Mouse (Mus musculus) midbrain, postnatal 0 days (tissue): Measurements from ENCODE around the gene Mfsd4a. TPM values are rescaled to one million over a fixed set of nuclear protein-coding genes. Genes with fewer than 3 reads are reported as not detected.

Experiments
- ATAC-seq: fragments of 200-750 bp; cut with Nextera tagmentation; 2 replicates; pipeline ENCODE4 v1.8.0; 2017; ENCODE audit warnings: moderate number of reproducible peaks, mild to moderate bottlenecking, moderate TSS enrichment, moderate library complexity; ENCODE audit not compliant: low FRiP score
- DNase-seq: peaks from one replicate; pipeline ENCODE4 v3.0.0-alpha.2; 2015; ENCODE audit warnings: low spot score
- H3K27ac ChIP-seq: fragments of 300-500 bp; sonication (generic); 2 replicates; pipeline ENCODE4 v1.5.1; 2014; ENCODE audit warnings: low read depth, mild to moderate bottlenecking, low read length, mixed read lengths
- H3K27me3 ChIP-seq: fragments of 300-500 bp; sonication (generic); 2 replicates; pipeline ENCODE4 v1.6.1; 2014; ENCODE audit warnings: low read length, control low read depth, mixed read lengths; ENCODE audit not compliant: insufficient read depth
- H3K36me3 ChIP-seq: fragments of 300-500 bp; sonication (generic); 2 replicates; pipeline ENCODE4 v1.6.1; 2014; ENCODE audit warnings: low read length, control low read depth, mixed read lengths; ENCODE audit not compliant: insufficient read depth
- H3K4me1 ChIP-seq: fragments of 300-500 bp; sonication (generic); 2 replicates; pipeline ENCODE4 v1.6.1; 2014; ENCODE audit warnings: mild to moderate bottlenecking, control low read depth, antibody characterized with exemption, low read length, mixed read lengths; ENCODE audit not compliant: insufficient read depth
- H3K4me2 ChIP-seq: fragments of 300-500 bp; sonication (generic); 2 replicates; pipeline ENCODE4 v1.6.1; 2014; ENCODE audit warnings: low read depth, mild to moderate bottlenecking, low read length, mixed read lengths; ENCODE audit not compliant: poor library complexity, severe bottlenecking
- H3K4me3 ChIP-seq: fragments of 300-500 bp; sonication (generic); 2 replicates; pipeline ENCODE4 v1.5.1; 2014; ENCODE audit warnings: low read depth, mild to moderate bottlenecking, low read length, moderate library complexity
- H3K9ac ChIP-seq: fragments of 300-500 bp; sonication (generic); replicated peaks from 2 replicates; pipeline ENCODE4 v1.6.1; 2014; ENCODE audit warnings: mild to moderate bottlenecking, low read length, moderate library complexity, mixed read lengths; ENCODE audit not compliant: poor library complexity, severe bottlenecking
- H3K9me3 ChIP-seq: fragments of 300-500 bp; sonication (generic); 2 replicates; pipeline ENCODE4 v1.6.1; 2016; ENCODE audit warnings: low read length, control low read depth
- CTCF ChIP-seq: IDR thresholded peaks from 2 replicates; pipeline ENCODE4 v1.5.1; 2016; ENCODE audit warnings: antibody characterized with exemption, mild to moderate bottlenecking
- WGBS: fragments of 180-500 bp; shearing (Covaris S2); extraction: QIAGEN DNeasy Blood & Tissue Kit; methylation state at CpG from one replicate; pipeline ENCODE4 v1.1.7; 2014; 5-methylcytosine and 5-hydroxymethylcytosine counted together
- polyA plus RNA-seq: library from polyadenylated mRNA; unstranded; fragments of >200 nt; fragmentation: Nextera tagmentation; extraction: Ambion mirVana; gene quantifications from 2 replicates; pipeline ENCODE4 v1.2.1, GENCODE M21; 2015
- total RNA-seq: library from RNA; depleted of rRNA; stranded (reverse); fragments of >200 nt; gene quantifications from 2 replicates; pipeline ENCODE4 v1.2.3, GENCODE M21; 2014

Mfsd4a gene
- total and polyA plus RNA-seq, 2 experiments from 2014 or later, result 9.0 to 9.2 TPM

DNA sequence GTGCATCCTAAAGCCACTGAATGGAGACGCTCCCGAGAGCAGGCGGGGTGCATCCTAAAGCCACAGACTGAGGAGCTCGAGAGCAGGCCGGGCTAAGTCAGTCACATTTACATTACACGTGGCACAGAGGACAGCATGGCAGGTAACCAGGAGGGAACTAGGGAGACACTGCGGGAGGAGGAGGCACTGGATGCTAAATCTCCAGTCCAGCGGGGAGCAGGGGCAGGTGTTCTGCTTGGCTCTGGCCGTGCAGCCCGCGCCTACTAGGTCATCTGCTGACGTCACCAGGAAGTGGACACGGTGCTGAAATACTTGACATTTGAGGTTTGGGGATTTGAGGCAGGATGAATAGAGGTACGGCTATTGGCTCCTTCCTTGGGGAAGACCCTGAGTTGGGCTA is 36.5 kb upstream of the Mfsd4a start:
- Histone ChIP-seq H3K27ac (no peak overlapping the region), H3K36me3 (no peaks in the 10 kb centered on the region), H3K9ac (no peak overlapping the region), H3K9me3 (no peaks in the 10 kb centered on the region), H3K4me3 (no peak overlapping the region), H3K27me3 (no peaks in the 10 kb centered on the region), H3K4me2 (no peak overlapping the region), H3K4me1 (no peaks in the 10 kb centered on the region)
- DNase-seq (no peak), ATAC-seq (no peak)
- WGBS, result 62% methylated on average over 14 of the region's 14 CpGs
- no peak for TF ChIP-seq CTCF

- no peak for DNase-seq
- H3K27me3 ChIP-seq, result no peaks in the 10 kb centered on the region
- H3K9ac ChIP-seq, result no peak overlapping the region
- 82% methylated on average over 6 of the region's 6 CpGs for WGBS
- no peaks in the 10 kb centered on the region for H3K4me1 ChIP-seq
- H3K4me3 ChIP-seq, result no peak overlapping the region
- ATAC-seq, result no peak
- TF ChIP-seq CTCF, result no peak
- no peak overlapping the region for H3K4me2 ChIP-seq
- no peaks in the 10 kb centered on the region for H3K9me3 ChIP-seq
- H3K36me3 ChIP-seq, result no peaks in the 10 kb centered on the region
- H3K27ac ChIP-seq, result no peak overlapping the region
These were observed 34.3 kb upstream of the Mfsd4a start for GRCm38 (mm10) chr1:132101953-132102697.

- TF ChIP-seq CTCF, result no peak
- no peak overlapping the region for H3K4me2 ChIP-seq
- H3K9ac ChIP-seq, result 0 out of 2 replicates have a peak overlapping the region, but pooled peaks have one; percentile 8
- no peaks in the 10 kb centered on the region for H3K27me3 ChIP-seq
- no peak overlapping the region for H3K4me3 ChIP-seq
- H3K27ac ChIP-seq, result no peak overlapping the region
- H3K36me3 ChIP-seq, result no peaks in the 10 kb centered on the region
- no peak for ATAC-seq
- no peaks in the 10 kb centered on the region for H3K9me3 ChIP-seq
- WGBS, result 71% methylated on average over 4 of the region's 4 CpGs
- no peaks in the 10 kb centered on the region for H3K4me1 ChIP-seq
- no peak for DNase-seq
These were observed 31.9 kb upstream of the Mfsd4a start for GRCm38 (mm10) chr1:132099775-132100174.

- TF ChIP-seq CTCF, result no peak
- ATAC-seq, result no peak
- Histone ChIP-seq H3K9me3 (no peaks in the 10 kb centered on the region), H3K27me3 (no peaks in the 10 kb centered on the region), H3K9ac (no peak overlapping the region), H3K4me3 (no peak overlapping the region), H3K27ac (no peak overlapping the region), H3K36me3 (no peaks in the 10 kb centered on the region), H3K4me1 (no peaks in the 10 kb centered on the region), H3K4me2 (no peak overlapping the region)
- no peak for DNase-seq
- WGBS, result 77% methylated on average over 4 of the region's 4 CpGs
These were observed 31.2 kb upstream of the Mfsd4a start for GRCm38 (mm10) chr1:132099016-132099415.

GRCm38 (mm10) chr1:132098076-132098475 is 30.2 kb upstream of the Mfsd4a start:
- Histone ChIP-seq H3K27ac (no peak overlapping the region), H3K27me3 (no peaks in the 10 kb centered on the region), H3K9me3 (no peaks in the 10 kb centered on the region), H3K36me3 (no peaks in the 10 kb centered on the region), H3K4me1 (no peaks in the 10 kb centered on the region), H3K9ac (no peak overlapping the region), H3K4me3 (no peak overlapping the region), H3K4me2 (no peak overlapping the region)
- DNase-seq (no peak), ATAC-seq (no peak)
- 63% methylated on average over 1 of the region's 1 CpGs for WGBS
- no peak for TF ChIP-seq CTCF

DNA sequence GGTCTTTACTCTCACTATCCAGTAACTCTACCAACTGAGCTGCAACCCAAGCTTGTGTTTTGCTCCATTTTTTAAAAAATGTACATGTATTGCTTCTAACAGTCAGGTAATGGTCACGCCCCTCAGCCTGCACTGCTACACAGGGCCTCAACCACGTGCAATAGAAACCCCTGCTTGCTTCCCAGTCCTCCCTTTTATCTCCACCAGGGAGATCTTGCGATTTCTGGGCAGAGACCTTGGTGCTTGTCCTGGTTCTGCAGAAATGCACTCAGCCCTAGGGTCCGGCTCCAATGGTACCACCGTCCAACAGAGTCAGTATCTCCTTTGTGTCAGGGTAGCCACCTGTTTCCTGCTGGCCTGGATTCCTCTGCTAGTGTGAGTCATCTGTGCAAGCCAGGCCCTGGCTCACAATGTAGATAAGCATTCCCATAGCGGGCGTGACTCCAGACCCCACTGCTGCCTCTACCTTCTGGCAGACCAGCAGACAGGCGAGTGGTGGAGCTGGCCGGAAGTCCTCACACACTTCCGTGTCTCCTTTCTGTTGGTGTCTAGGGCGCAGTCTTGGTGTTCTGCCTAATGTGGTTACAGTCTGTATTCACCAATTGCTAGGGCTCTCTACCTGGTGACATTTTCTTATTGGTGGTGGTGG is 27.6 kb upstream of the Mfsd4a start:
- Histone ChIP-seq H3K4me2 (no peak overlapping the region), H3K27me3 (no peaks in the 10 kb centered on the region), H3K9me3 (no peaks in the 10 kb centered on the region), H3K9ac (no peak overlapping the region), H3K36me3 (no peaks in the 10 kb centered on the region), H3K27ac (no peak overlapping the region), H3K4me1 (no peaks in the 10 kb centered on the region), H3K4me3 (no peak overlapping the region)
- DNase-seq (no peak), ATAC-seq (no peak)
- TF ChIP-seq CTCF, result no peak
- 86% methylated on average over 11 of the region's 11 CpGs for WGBS
